Mouse (Mus musculus): ENCODE results near the gene Celf2. TPM values are rescaled to one million over a fixed set of nuclear protein-coding genes. Genes with fewer than 3 reads are reported as not detected.

Celf2 gene
- total RNA-seq, 2 experiments from 2014 or later = 486 to 531 TPM

- DNase-seq = no peak
Observed at GRCm38 (mm10) chr2:6867297-6867696, 642.1 kb downstream of the Celf2 start.

- DNase-seq = no peak
Observed at GRCm38 (mm10) chr2:6865785-6866184, 643.6 kb downstream of the Celf2 start.

- DNase-seq = no peak
Observed at GRCm38 (mm10) chr2:6850102-6850644, 659.2 kb downstream of the Celf2 start.

GRCm38 (mm10) chr2:6849388-6849787 lies 660.0 kb downstream of the Celf2 start:
- no peak for DNase-seq

GRCm38 (mm10) chr2:6830021-6830420 lies 679.3 kb downstream of the Celf2 start:
- no peak for DNase-seq

GRCm38 (mm10) chr2:6827583-6827982 lies 681.8 kb downstream of the Celf2 start:
- no peak for DNase-seq

GRCm38 (mm10) chr2:6823021-6823420 lies 686.3 kb downstream of the Celf2 start:
- no peak for DNase-seq

- no peak for DNase-seq
Observed at GRCm38 (mm10) chr2:6821593-6821992, 687.8 kb downstream of the Celf2 start.

GRCm38 (mm10) chr2:6815281-6815680 lies 694.1 kb downstream of the Celf2 start:
- no peak for DNase-seq

- DNase-seq = no peak
Observed at GRCm38 (mm10) chr2:6808736-6809135, 700.6 kb downstream of the Celf2 start.

- no peak for DNase-seq
Observed at GRCm38 (mm10) chr2:6796754-6797153, 712.6 kb downstream of the Celf2 start.

GRCm38 (mm10) chr2:6795995-6796588 lies 713.3 kb downstream of the Celf2 start:
- no peak for DNase-seq

GRCm38 (mm10) chr2:6794858-6795257 lies 714.5 kb downstream of the Celf2 start:
- DNase-seq = no peak

- DNase-seq = no peak
Observed at GRCm38 (mm10) chr2:6790876-6791275, 718.5 kb downstream of the Celf2 start.

- DNase-seq = no peak
Observed at GRCm38 (mm10) chr2:6786494-6787144, 722.7 kb downstream of the Celf2 start.

- no peak for DNase-seq
Observed at GRCm38 (mm10) chr2:6770214-6770613, 739.1 kb downstream of the Celf2 start.

GRCm38 (mm10) chr2:6762381-6762780 lies 747.0 kb downstream of the Celf2 start:
- DNase-seq = no peak

- DNase-seq = no peak
Observed at GRCm38 (mm10) chr2:6743173-6743572, 766.2 kb downstream of the Celf2 start.

GRCm38 (mm10) chr2:6739998-6740668 lies 769.2 kb downstream of the Celf2 start:
- DNase-seq = no peak

- no peak for DNase-seq
Observed at GRCm38 (mm10) chr2:6732026-6732425, 777.3 kb downstream of the Celf2 start.

- no peak for DNase-seq
Observed at GRCm38 (mm10) chr2:6730860-6731259, 778.5 kb downstream of the Celf2 start.

- no peak for DNase-seq
Observed at GRCm38 (mm10) chr2:6729984-6730383, 779.4 kb downstream of the Celf2 start.

GRCm38 (mm10) chr2:6728840-6729252 lies 780.5 kb downstream of the Celf2 start:
- no peak for DNase-seq

GRCm38 (mm10) chr2:6727366-6727765 lies 782.0 kb downstream of the Celf2 start:
- no peak for DNase-seq
